Mouse (Mus musculus) ES-E14 (cell line): ENCODE results near the gene Ccdc114. TPM values are rescaled to one million over a fixed set of nuclear protein-coding genes. Genes with fewer than 3 reads are reported as not detected.
A peak's percentile ranks its signal among the peaks of the same experiment; 100 is the strongest.
"Not testable (repeated sequence)": the region's sequence is repeated elsewhere in the genome, so short reads cannot be mapped to it uniquely, and the experiment has no call there.

Experiments used
- DNase-seq: peaks from one replicate; pipeline ENCODE4 v3.0.0-alpha.2; 2013; ENCODE audit warnings: low read depth, low spot score
- H3K27ac ChIP-seq: 2 replicates; pipeline ENCODE4 v1.5.1; 2012; ENCODE audit warnings: low read depth, mild to moderate bottlenecking, low read length, moderate library complexity, mixed read lengths; ENCODE audit not compliant: poor library complexity, insufficient read depth, severe bottlenecking
- H3K36me3 ChIP-seq: 2 replicates; pipeline ENCODE4 v1.6.1; 2012; ENCODE audit warnings: mild to moderate bottlenecking, low read length, moderate library complexity, mixed read lengths; ENCODE audit not compliant: control insufficient read depth, poor library complexity, insufficient read depth, severe bottlenecking
- H3K4me1 ChIP-seq, 2 experiments: fragments of 150-350 bp in 1 of 2; sonication (generic) in 1 of 2; 2 replicates each; pipeline ENCODE4 v1.6.1; 2012; ENCODE audit warnings: low read length in 2 of 2, mild to moderate bottlenecking in 1 of 2, mixed read lengths in 1 of 2; ENCODE audit not compliant: control insufficient read depth in 2 of 2, insufficient read depth in 2 of 2, poor library complexity in 1 of 2
- H3K4me3 ChIP-seq, 2 experiments: fragments of 150-350 bp in 1 of 2; sonication (generic) in 1 of 2; 2 replicates each; pipeline ENCODE4 v1.5.1; 2012; ENCODE audit warnings: low read length in 2 of 2, low read depth in 1 of 2, mild to moderate bottlenecking in 1 of 2, mixed read lengths in 1 of 2; ENCODE audit not compliant: insufficient read depth in 1 of 2, poor library complexity in 1 of 2, severe bottlenecking in 1 of 2
- H3K9ac ChIP-seq: 2 replicates; pipeline ENCODE4 v1.6.1; 2012; ENCODE audit warnings: low read depth, mild to moderate bottlenecking, low read length, mixed read lengths; ENCODE audit not compliant: poor library complexity, insufficient read depth, severe bottlenecking
- H3K9me3 ChIP-seq: fragments of 150-350 bp; sonication (generic); 2 replicates; pipeline ENCODE4 v1.6.1; 2012; ENCODE audit warnings: low read depth, mild to moderate bottlenecking, low read length; ENCODE audit not compliant: control insufficient read depth, insufficient read depth
- CHD2 ChIP-seq: IDR thresholded peaks from 2 replicates; pipeline ENCODE4 v1.6.1; 2014; ENCODE audit warnings: mild to moderate bottlenecking, low read depth, low read length, inconsistent platforms
- HCFC1 ChIP-seq: IDR thresholded peaks from 2 replicates; pipeline ENCODE4 v1.6.1; 2012; ENCODE audit warnings: low read length, inconsistent platforms, borderline replicate concordance; ENCODE audit not compliant: insufficient read depth
- MAFK ChIP-seq: IDR thresholded peaks from 2 replicates; pipeline ENCODE4 v1.6.1; 2014; ENCODE audit warnings: mild to moderate bottlenecking, low read depth, low read length, inconsistent platforms; ENCODE audit not compliant: insufficient read depth
- ZC3H11A ChIP-seq: IDR thresholded peaks from 2 replicates; pipeline ENCODE4 v1.6.1; 2012; ENCODE audit warnings: low read depth, mild to moderate bottlenecking, inconsistent platforms, low read length, borderline replicate concordance
- ZNF384 ChIP-seq: IDR thresholded peaks from 2 replicates; pipeline ENCODE4 v1.6.1; 2012; ENCODE audit warnings: low read depth, low read length, inconsistent platforms
- in situ Hi-C, 2 experiments: fragments of 600-800 bp; cut with MboI; formaldehyde crosslinking; loops; one replicate each; pipeline ENCODE4 v1.15.1; 2025; ENCODE audit warnings: low sequenced_read_pairs in 2 of 2, inconsistent platforms in 1 of 2; ENCODE audit not compliant: unreplicated experiment in 2 of 2
- total RNA-seq: library from RNA; depleted of rRNA; stranded (reverse); fragments of 300-350 nt; gene quantifications from 2 replicates; pipeline ENCODE4 v1.2.3, GENCODE M21; 2012

The Ccdc114 gene
- total RNA-seq, 1 experiment: 7.7 TPM

- TF ChIP-seq MAFK: no peak
- TF ChIP-seq HCFC1: no peak
- TF ChIP-seq ZC3H11A: no peak
- peak; percentile 99 for TF ChIP-seq ZNF384
- peak; percentile 36; the same call in 1 of the 2 replicates for TF ChIP-seq CHD2
- H3K4me3 ChIP-seq: peak within 1 kb of the TSS; percentile 77 to 87
- H3K27ac ChIP-seq: peak within 1 kb of the TSS; percentile 92
- in situ Hi-C loops: no loop called here
- H3K36me3 ChIP-seq: no peaks in the 10 kb centered on the region; the same call in 1 of the 2 replicates
- H3K4me1 ChIP-seq: peaks cover 0 to 3% of the 10 kb centered on the region in 2 experiments; a peak in 2 of 4 replicates
- DNase-seq: peak; percentile 99
- no peaks in the 10 kb centered on the region for H3K9me3 ChIP-seq
- peak within 1 kb of the TSS; percentile 84 for H3K9ac ChIP-seq
These were observed 27.2 kb upstream of the Ccdc114 start, which contains the start of the genes Syngr4 and Tmem143 for GRCm38 (mm10) chr7:45896517-45897257. Gene Syngr4, minus strand, starts transcription at chr7:45896714. Gene Tmem143, plus strand, starts transcription at chr7:45896941.

GRCm38 (mm10) chr7:45897258-45897757, 26.6 kb upstream of the Ccdc114 start:
- Histone ChIP-seq H3K9me3 (no peaks in the 10 kb centered on the region), H3K4me3 (peak overlapping the region; percentile 77 to 87), H3K27ac (peak overlapping the region; percentile 92), H3K9ac (peak overlapping the region; percentile 84), H3K36me3 (no peaks in the 10 kb centered on the region; the same call in 1 of the 2 replicates), H3K4me1 (peaks cover 0 to 3% of the 10 kb centered on the region in 2 experiments; a peak in 2 of 4 replicates)
- no peak for DNase-seq
- TF ChIP-seq CHD2: no peak; the same call in 1 of the 2 replicates
- no peak for TF ChIP-seq MAFK
- peak; percentile 76 for TF ChIP-seq HCFC1
- no peak for TF ChIP-seq ZC3H11A
- in situ Hi-C loops: no loop called here

- H3K4me1 ChIP-seq, H3K36me3 ChIP-seq, DNase-seq, H3K9me3 ChIP-seq, in situ Hi-C loops: not testable (repeated sequence)
- Histone ChIP-seq H3K4me3 (peak overlapping the region; percentile 77 to 87; a peak in 3 of 4 replicates), H3K27ac (peak overlapping the region; percentile 92; the same call in 1 of the 2 replicates), H3K9ac (peak overlapping the region; percentile 46; the same call in 1 of the 2 replicates)
These were observed 25.7 kb upstream of the Ccdc114 start for GRCm38 (mm10) chr7:45898125-45898524.

- TF ChIP-seq CHD2 (0 out of 2 replicates have a peak, but pooled peaks have one; percentile 44), ZNF384 (no peak), ZC3H11A (no peak)
- H3K4me1 ChIP-seq: no peaks in the 10 kb centered on the region; a peak in 1 of 4 replicates
- no peak overlapping the region for H3K9ac ChIP-seq
- peak; percentile 71 for DNase-seq
- in situ Hi-C loops: no loop called here
- no peaks in the 10 kb centered on the region for H3K9me3 ChIP-seq
- no peaks in the 10 kb centered on the region; the same call in 1 of the 2 replicates for H3K36me3 ChIP-seq
- no peak overlapping the region for H3K4me3 ChIP-seq
- H3K27ac ChIP-seq: no peak overlapping the region
These were observed 22.3 kb upstream of the Ccdc114 start for GRCm38 (mm10) chr7:45901562-45901961.
